Mouse (Mus musculus): ENCODE measurements at regions not wholly inside any gene's neighbourhood (a gene's known extent, or its start where the extent isn't known, plus 50 kb on each side); places are given as distances from the start of the nearest gene placed in this dataset.

- no peaks in the 10 kb centered on the region for H3K36me3 ChIP-seq
- H3K9me3 ChIP-seq: no peaks in the 10 kb centered on the region
- no peak overlapping the region for H3K27ac ChIP-seq (replicated peaks)
- peaks cover 11% of the 10 kb centered on the region for H3K4me1 ChIP-seq (replicated peaks)
- no peak for ATAC-seq (ENCODE audit: low read depth)
- WGBS: 89% methylated on average over 6 of the region's 6 CpGs
- H3K27me3 ChIP-seq: peaks cover 43% of the 10 kb centered on the region
- no peak overlapping the region for H3K4me2 ChIP-seq
- H3K9ac ChIP-seq: no peak overlapping the region
- H3K4me3 ChIP-seq: no peak overlapping the region
Observed at GRCm38 (mm10) chr9:61700576-61700975, 213.8 kb downstream of the Rplp1 start.

- peaks cover 19% of the 10 kb centered on the region for H3K4me1 ChIP-seq (replicated peaks)
- no peak overlapping the region for H3K4me3 ChIP-seq
- H3K36me3 ChIP-seq: no peaks in the 10 kb centered on the region
- no peak overlapping the region for H3K27ac ChIP-seq (replicated peaks)
- H3K27me3 ChIP-seq: peaks cover 49% of the 10 kb centered on the region
- H3K4me2 ChIP-seq: no peak overlapping the region
- H3K9me3 ChIP-seq: no peaks in the 10 kb centered on the region
- no peak for ATAC-seq (ENCODE audit: low read depth)
- H3K9ac ChIP-seq: no peak overlapping the region
- WGBS: 84% methylated on average over 5 of the region's 5 CpGs
Observed at GRCm38 (mm10) chr9:61699618-61700017, 214.7 kb downstream of the Rplp1 start.

GRCm38 (mm10) chr9:61697959-61698358 lies 216.4 kb downstream of the Rplp1 start:
- Histone ChIP-seq H3K4me1 (replicated peaks) (peaks cover 19% of the 10 kb centered on the region), H3K4me3 (no peak overlapping the region), H3K9me3 (no peaks in the 10 kb centered on the region), H3K27ac (replicated peaks) (no peak overlapping the region), H3K4me2 (no peak overlapping the region), H3K36me3 (no peaks in the 10 kb centered on the region), H3K27me3 (peaks cover 63% of the 10 kb centered on the region), H3K9ac (no peak overlapping the region)
- no peak for ATAC-seq (ENCODE audit: low read depth)
- 13% methylated on average over 11 of the region's 11 CpGs for WGBS

- Histone ChIP-seq H3K27me3 (peaks cover 72% of the 10 kb centered on the region), H3K9ac (no peak overlapping the region), H3K4me1 (replicated peaks) (peaks cover 19% of the 10 kb centered on the region), H3K36me3 (no peaks in the 10 kb centered on the region), H3K4me2 (no peak overlapping the region), H3K4me3 (no peak overlapping the region), H3K27ac (replicated peaks) (no peak overlapping the region), H3K9me3 (no peaks in the 10 kb centered on the region)
- ATAC-seq (ENCODE audit: low read depth): no peak
- WGBS: 94% methylated on average over 3 of the region's 3 CpGs
Observed at GRCm38 (mm10) chr9:61696831-61697230, 217.5 kb downstream of the Rplp1 start.

GRCm38 (mm10) chr9:61695821-61696220 lies 218.5 kb downstream of the Rplp1 start:
- no peak overlapping the region for H3K4me2 ChIP-seq
- no peak overlapping the region for H3K4me3 ChIP-seq
- H3K9ac ChIP-seq: no peak overlapping the region
- H3K27ac ChIP-seq (replicated peaks): no peak overlapping the region
- no peak for ATAC-seq (ENCODE audit: low read depth)
- WGBS: 77% methylated on average over 2 of the region's 2 CpGs
- no peaks in the 10 kb centered on the region for H3K9me3 ChIP-seq
- no peaks in the 10 kb centered on the region for H3K36me3 ChIP-seq
- H3K27me3 ChIP-seq: peaks cover 67% of the 10 kb centered on the region
- peaks cover 19% of the 10 kb centered on the region for H3K4me1 ChIP-seq (replicated peaks)

GRCm38 (mm10) chr9:61695381-61695791 lies 219.0 kb downstream of the Rplp1 start:
- H3K4me3 ChIP-seq: no peak overlapping the region
- no peak overlapping the region for H3K27ac ChIP-seq (replicated peaks)
- no peaks in the 10 kb centered on the region for H3K9me3 ChIP-seq
- peaks cover 19% of the 10 kb centered on the region for H3K4me1 ChIP-seq (replicated peaks)
- no peak overlapping the region for H3K4me2 ChIP-seq
- H3K36me3 ChIP-seq: no peaks in the 10 kb centered on the region
- ATAC-seq (ENCODE audit: low read depth): no peak
- 9% methylated on average over 9 of the region's 9 CpGs for WGBS
- no peak overlapping the region for H3K9ac ChIP-seq
- peaks cover 63% of the 10 kb centered on the region for H3K27me3 ChIP-seq

GRCm38 (mm10) chr9:61694206-61694605 lies 220.1 kb downstream of the Rplp1 start:
- H3K27ac ChIP-seq (replicated peaks): no peak overlapping the region
- ATAC-seq (ENCODE audit: low read depth): no peak
- no peak overlapping the region for H3K4me3 ChIP-seq
- no peak overlapping the region for H3K9ac ChIP-seq
- no peaks in the 10 kb centered on the region for H3K9me3 ChIP-seq
- H3K4me1 ChIP-seq (replicated peaks): peaks cover 19% of the 10 kb centered on the region
- no peaks in the 10 kb centered on the region for H3K36me3 ChIP-seq
- no peak overlapping the region for H3K4me2 ChIP-seq
- H3K27me3 ChIP-seq: peaks cover 51% of the 10 kb centered on the region
- WGBS: 78% methylated on average over 10 of the region's 10 CpGs

GRCm38 (mm10) chr9:61690786-61691185 lies 223.6 kb downstream of the Rplp1 start:
- no peak overlapping the region for H3K4me2 ChIP-seq
- WGBS: 79% methylated on average over 3 of the region's 3 CpGs
- H3K4me3 ChIP-seq: no peak overlapping the region
- H3K9ac ChIP-seq: no peak overlapping the region
- no peak for ATAC-seq (ENCODE audit: low read depth)
- no peaks in the 10 kb centered on the region for H3K36me3 ChIP-seq
- H3K27ac ChIP-seq (replicated peaks): no peak overlapping the region
- H3K27me3 ChIP-seq: peaks cover 35% of the 10 kb centered on the region
- no peaks in the 10 kb centered on the region for H3K9me3 ChIP-seq
- H3K4me1 ChIP-seq (replicated peaks): peaks cover 9% of the 10 kb centered on the region

- H3K9me3 ChIP-seq: no peaks in the 10 kb centered on the region
- peaks cover under 1% of the 10 kb centered on the region for H3K4me1 ChIP-seq (replicated peaks)
- peaks cover 36% of the 10 kb centered on the region for H3K27me3 ChIP-seq
- no peak overlapping the region for H3K9ac ChIP-seq
- no peak overlapping the region for H3K27ac ChIP-seq (replicated peaks)
- no peak overlapping the region for H3K4me3 ChIP-seq
- no peaks in the 10 kb centered on the region for H3K36me3 ChIP-seq
- no peak overlapping the region for H3K4me2 ChIP-seq
- 79% methylated on average over 7 of the region's 7 CpGs for WGBS
- no peak for ATAC-seq (ENCODE audit: low read depth)
Observed at GRCm38 (mm10) chr9:61689939-61690338, 224.4 kb downstream of the Rplp1 start.

- H3K4me3 ChIP-seq: no peak overlapping the region
- H3K36me3 ChIP-seq: no peaks in the 10 kb centered on the region
- no peak overlapping the region for H3K9ac ChIP-seq
- H3K4me1 ChIP-seq (replicated peaks): no peaks in the 10 kb centered on the region
- no peaks in the 10 kb centered on the region for H3K9me3 ChIP-seq
- no peak for ATAC-seq (ENCODE audit: low read depth)
- 40% methylated on average over 5 of the region's 5 CpGs for WGBS
- no peak overlapping the region for H3K27ac ChIP-seq (replicated peaks)
- H3K4me2 ChIP-seq: no peak overlapping the region
- H3K27me3 ChIP-seq: peaks cover 36% of the 10 kb centered on the region
Observed at GRCm38 (mm10) chr9:61689516-61689915, 224.8 kb downstream of the Rplp1 start.

GRCm38 (mm10) chr9:61683557-61683956 lies 230.8 kb downstream of the Rplp1 start:
- Histone ChIP-seq H3K36me3 (no peaks in the 10 kb centered on the region), H3K27me3 (peaks cover 17% of the 10 kb centered on the region), H3K4me2 (no peak overlapping the region), H3K9me3 (no peaks in the 10 kb centered on the region), H3K4me1 (replicated peaks) (peaks cover 27% of the 10 kb centered on the region), H3K9ac (no peak overlapping the region), H3K4me3 (no peak overlapping the region), H3K27ac (replicated peaks) (no peak overlapping the region)
- 11% methylated on average over 4 of the region's 4 CpGs for WGBS
- ATAC-seq (ENCODE audit: low read depth): no peak

- H3K9ac ChIP-seq: no peak overlapping the region
- WGBS: 88% methylated on average over 5 of the region's 5 CpGs
- ATAC-seq (ENCODE audit: low read depth): no peak
- H3K4me2 ChIP-seq: no peak overlapping the region
- H3K36me3 ChIP-seq: no peaks in the 10 kb centered on the region
- H3K27me3 ChIP-seq: peaks cover 17% of the 10 kb centered on the region
- peaks cover 27% of the 10 kb centered on the region for H3K4me1 ChIP-seq (replicated peaks)
- no peak overlapping the region for H3K4me3 ChIP-seq
- no peak overlapping the region for H3K27ac ChIP-seq (replicated peaks)
- H3K9me3 ChIP-seq: no peaks in the 10 kb centered on the region
Observed at GRCm38 (mm10) chr9:61682744-61683259, 231.5 kb downstream of the Rplp1 start.

- Histone ChIP-seq H3K9ac (no peak overlapping the region), H3K4me1 (replicated peaks) (peaks cover 27% of the 10 kb centered on the region), H3K27ac (replicated peaks) (no peak overlapping the region), H3K9me3 (no peaks in the 10 kb centered on the region), H3K36me3 (no peaks in the 10 kb centered on the region), H3K4me2 (no peak overlapping the region), H3K4me3 (no peak overlapping the region), H3K27me3 (peaks cover 17% of the 10 kb centered on the region)
- 56% methylated on average over 4 of the region's 4 CpGs for WGBS
- ATAC-seq (ENCODE audit: low read depth): no peak
Observed at GRCm38 (mm10) chr9:61682316-61682715, 232.0 kb downstream of the Rplp1 start.

Measured in neural tube, embryonic 13.5 days (tissue).